Mouse (Mus musculus): ENCODE measurements around the gene Tas2r143.

- no peak for TF ChIP-seq CTCF (IDR thresholded peaks at IDR 0.05; ENCODE audit: extremely low read depth, insufficient read depth, insufficient read length, insufficient replicate concordance)
- no peak for TF ChIP-seq POLR2A (IDR thresholded peaks at IDR 0.05; ENCODE audit: low read depth, low read length)
Measured at GRCm38 (mm10) chr6:42355366-42355765, 44.7 kb upstream of the Tas2r143 start.

All from spleen, adult 2 months (tissue).